Mouse (Mus musculus) C2C12 (cell line): ENCODE measurements around the gene Anks1b. TPM values are rescaled to one million over a fixed set of nuclear protein-coding genes. Genes with fewer than 3 reads are reported as not detected.

Experiments
- H3K27me3 ChIP-seq: one replicate; pipeline ENCODE4 v1.6.1; 2011; ENCODE audit not compliant: control insufficient read depth, insufficient read depth, insufficient read length
- H3K36me3 ChIP-seq: one replicate; pipeline ENCODE4 v1.6.1; 2011; ENCODE audit not compliant: control insufficient read depth, insufficient read depth
- H3K4me3 ChIP-seq: one replicate; pipeline ENCODE4 v1.5.1; 2011; ENCODE audit warnings: mild to moderate bottlenecking, control low read depth; ENCODE audit not compliant: poor library complexity, insufficient read depth, severe bottlenecking
- H3K79me2 ChIP-seq: one replicate; pipeline ENCODE4 v1.6.1; 2011; ENCODE audit not compliant: control insufficient read depth, insufficient read depth
- H3K79me3 ChIP-seq: one replicate; pipeline ENCODE4 v1.6.1; 2011; ENCODE audit warnings: low read depth, control low read depth
- H3ac ChIP-seq: one replicate; pipeline ENCODE3; 2011; ENCODE audit warnings: low read depth; ENCODE audit not compliant: control insufficient read depth, insufficient read length
- CEBPB ChIP-seq: IDR thresholded peaks from one replicate; pipeline ENCODE4 v1.6.1; 2011; ENCODE audit warnings: low read depth, mild to moderate bottlenecking, control low read depth, moderate library complexity
- CTCF ChIP-seq: IDR thresholded peaks from one replicate; pipeline ENCODE4 v1.5.1; 2011; ENCODE audit not compliant: control insufficient read depth, insufficient read depth, insufficient read length
- FOSL1 ChIP-seq: IDR thresholded peaks from one replicate; pipeline ENCODE4 v1.8.0; 2011; ENCODE audit warnings: mild to moderate bottlenecking, low read length; ENCODE audit not compliant: poor library complexity, insufficient read depth, severe bottlenecking
- MAX ChIP-seq: IDR thresholded peaks from one replicate; pipeline ENCODE4 v1.6.1; 2011; ENCODE audit warnings: mild to moderate bottlenecking, control low read depth
- MYOD1 ChIP-seq: IDR thresholded peaks from one replicate; pipeline ENCODE4 v1.6.1; 2011; ENCODE audit warnings: low read depth; ENCODE audit not compliant: control insufficient read depth, insufficient read length
- MYOG ChIP-seq: IDR thresholded peaks from one replicate; pipeline ENCODE4 v1.6.1; 2011; ENCODE audit not compliant: control insufficient read depth, insufficient read length; ENCODE audit errors: extremely low read depth
- USF1 ChIP-seq: IDR thresholded peaks from one replicate; pipeline ENCODE4 v1.6.1; 2011; ENCODE audit warnings: low read depth, mild to moderate bottlenecking, control low read depth, moderate library complexity
- polyA plus RNA-seq: library from polyadenylated mRNA; unstranded; fragments of >200 nt; fragmentation: generic; extraction: Trizol; gene quantifications from one replicate; pipeline ENCODE4 v1.2.1, GENCODE M21; 2012; ENCODE audit warnings: missing spikeins

The Anks1b gene
- polyA plus RNA-seq, 1 experiment, result 0.27 TPM

DNA sequence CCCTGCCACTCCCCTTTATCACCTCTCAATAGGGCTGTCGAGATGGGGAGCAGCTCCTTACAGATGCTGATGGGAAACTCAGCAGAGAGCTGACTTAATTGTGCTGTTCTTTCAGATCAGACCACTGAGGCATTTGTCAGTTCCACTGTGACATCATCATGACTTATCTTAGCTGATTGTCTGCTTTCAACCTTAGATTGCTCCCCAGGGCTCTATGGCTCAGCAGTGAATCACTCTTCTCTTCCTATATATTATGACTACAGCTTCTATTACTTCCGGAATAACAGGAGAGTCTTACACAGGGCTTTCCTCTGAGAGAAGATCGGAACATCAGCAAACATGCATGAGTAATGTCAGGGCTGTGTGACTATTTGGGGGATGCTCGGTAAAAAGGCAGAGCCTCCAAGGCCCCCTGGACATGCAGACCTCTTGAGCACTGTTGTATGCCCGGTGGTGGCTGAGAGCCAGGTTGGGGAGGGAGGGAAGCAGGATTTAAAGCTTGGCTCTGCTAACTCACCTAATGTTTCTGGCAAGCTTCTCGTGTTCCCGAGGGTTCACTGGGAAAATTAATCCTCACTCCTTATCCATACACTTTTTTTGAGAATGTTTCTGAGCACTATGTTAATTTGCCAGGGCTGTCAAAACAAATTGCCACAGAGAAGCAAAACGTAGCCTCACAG lies 936.7 kb downstream of the Anks1b start:
- no peak for TF ChIP-seq MAX
- TF ChIP-seq FOSL1, result peak; percentile 82
- TF ChIP-seq MYOG, result no peak
- TF ChIP-seq CTCF, result no peak
- no peak for TF ChIP-seq USF1
- TF ChIP-seq MYOD1, result peak; percentile 61
- Histone ChIP-seq H3ac (peak overlapping the region; percentile 18), H3K27me3 (peaks cover under 1% of the 10 kb centered on the region), H3K36me3 (no peaks in the 10 kb centered on the region), H3K79me2 (no peaks in the 10 kb centered on the region), H3K4me3 (no peak overlapping the region), H3K79me3 (no peaks in the 10 kb centered on the region)

DNA sequence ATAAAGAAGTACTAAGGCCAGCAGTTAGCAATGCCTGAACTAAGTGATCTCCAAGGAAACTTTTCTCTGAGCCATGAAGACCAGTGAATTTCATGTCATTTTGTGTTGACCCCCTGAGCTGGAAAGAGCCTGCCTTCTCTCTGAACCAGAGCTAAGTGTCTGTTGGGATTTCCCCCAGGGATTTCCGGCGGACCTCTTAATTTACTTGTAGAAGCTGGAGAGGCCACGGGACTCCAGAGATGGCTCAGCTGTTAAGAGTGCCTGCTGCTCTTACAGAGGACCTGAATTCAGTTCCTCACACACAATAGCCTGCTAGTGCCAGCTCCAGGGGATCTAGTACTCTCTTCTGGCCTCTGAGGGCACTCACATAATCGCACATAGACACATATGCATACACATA lies 938.1 kb downstream of the Anks1b start:
- H3ac ChIP-seq, result no peak overlapping the region
- H3K79me2 ChIP-seq, result no peaks in the 10 kb centered on the region
- TF ChIP-seq MYOD1 (no peak), CTCF (no peak), USF1 (no peak), MYOG (no peak), CEBPB (no peak), MAX (no peak), FOSL1 (no peak)
- no peak overlapping the region for H3K4me3 ChIP-seq
- peaks cover 14% of the 10 kb centered on the region for H3K27me3 ChIP-seq
- no peaks in the 10 kb centered on the region for H3K79me3 ChIP-seq
- no peaks in the 10 kb centered on the region for H3K36me3 ChIP-seq

DNA sequence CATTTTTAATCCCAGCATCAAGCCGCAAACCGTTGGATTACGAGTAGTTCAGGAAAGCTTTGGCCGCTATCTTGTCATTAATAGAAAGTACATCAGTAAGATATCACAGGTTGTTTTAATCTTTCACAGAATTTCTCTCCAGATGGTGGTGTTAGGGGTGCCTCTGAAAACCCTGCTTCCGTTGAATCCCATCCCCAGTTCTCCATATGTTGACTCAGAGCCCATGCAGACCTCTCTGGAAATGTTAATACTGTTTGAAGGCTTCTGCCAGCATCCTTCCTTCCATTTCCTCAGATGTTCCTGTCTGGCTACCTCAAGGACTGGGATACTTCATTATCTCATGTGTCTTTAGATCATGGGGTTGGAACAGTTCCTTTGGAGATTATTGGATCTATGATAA lies 940.0 kb downstream of the Anks1b start:
- TF ChIP-seq MAX, result no peak
- TF ChIP-seq MYOG, result no peak
- TF ChIP-seq MYOD1, result no peak
- no peak for TF ChIP-seq USF1
- TF ChIP-seq FOSL1, result no peak
- TF ChIP-seq CTCF, result no peak
- TF ChIP-seq CEBPB, result no peak
- no peaks in the 10 kb centered on the region for H3K79me3 ChIP-seq
- no peaks in the 10 kb centered on the region for H3K79me2 ChIP-seq
- peaks cover 33% of the 10 kb centered on the region for H3K27me3 ChIP-seq
- H3K36me3 ChIP-seq, result no peaks in the 10 kb centered on the region
- no peak overlapping the region for H3ac ChIP-seq
- no peak overlapping the region for H3K4me3 ChIP-seq

DNA sequence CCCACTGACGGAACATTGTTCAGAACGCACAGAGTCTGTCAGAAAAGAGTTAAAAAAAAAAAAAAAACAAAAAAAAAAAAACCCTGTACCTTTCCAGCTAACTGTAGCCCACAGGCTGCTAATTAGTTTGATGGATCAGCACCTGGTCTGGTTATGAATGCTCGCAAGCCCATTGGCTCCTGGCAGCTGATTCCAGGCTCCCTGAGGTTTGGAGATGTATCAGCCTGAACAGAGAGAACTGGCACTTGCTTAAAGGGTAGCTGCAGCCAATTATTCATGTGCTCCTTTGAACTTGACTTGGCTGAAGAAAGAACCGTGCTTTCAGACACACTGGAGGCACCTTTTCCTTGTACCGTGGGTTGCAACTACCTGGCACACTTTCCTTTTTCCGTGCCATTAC lies 941.1 kb downstream of the Anks1b start:
- no peaks in the 10 kb centered on the region for H3K36me3 ChIP-seq
- H3K79me3 ChIP-seq, result no peaks in the 10 kb centered on the region
- H3K79me2 ChIP-seq, result no peaks in the 10 kb centered on the region
- peaks cover 44% of the 10 kb centered on the region for H3K27me3 ChIP-seq
- no peak overlapping the region for H3ac ChIP-seq
- H3K4me3 ChIP-seq, result no peak overlapping the region
- TF ChIP-seq MYOD1 (no peak), CEBPB (no peak), CTCF (no peak), FOSL1 (no peak), MAX (no peak), MYOG (no peak), USF1 (no peak)

GRCm38 (mm10) chr10:90818246-90818937 lies 945.1 kb downstream of the Anks1b start:
- Histone ChIP-seq H3K4me3 (no peak overlapping the region), H3K27me3 (peaks cover 56% of the 10 kb centered on the region), H3K36me3 (no peaks in the 10 kb centered on the region), H3ac (no peak overlapping the region), H3K79me3 (no peaks in the 10 kb centered on the region), H3K79me2 (no peaks in the 10 kb centered on the region)
- TF ChIP-seq CEBPB (no peak), MAX (no peak), MYOD1 (no peak), CTCF (no peak), FOSL1 (no peak), MYOG (no peak)

DNA sequence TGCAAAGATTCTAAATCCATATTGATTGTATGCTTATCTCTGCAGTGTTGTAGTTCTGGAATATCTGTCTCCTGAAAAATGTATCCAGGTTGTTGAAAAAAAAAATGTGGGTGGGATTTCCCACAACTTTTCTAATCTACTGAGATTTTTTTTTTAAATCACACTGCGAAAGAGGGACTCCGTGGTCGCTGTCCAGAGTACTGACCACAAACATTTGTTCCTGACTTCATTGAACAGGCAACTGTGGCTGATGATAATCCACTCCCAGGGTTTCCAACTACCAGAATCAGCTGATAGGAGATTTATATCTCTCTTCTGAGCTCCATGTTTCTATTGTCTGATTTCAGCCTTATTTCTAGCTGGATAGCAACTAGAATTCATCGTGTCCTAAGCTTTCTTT lies 950.1 kb downstream of the Anks1b start:
- Histone ChIP-seq H3K27me3 (peaks cover 32% of the 10 kb centered on the region), H3ac (no peak overlapping the region), H3K36me3 (no peaks in the 10 kb centered on the region), H3K4me3 (no peak overlapping the region), H3K79me2 (no peaks in the 10 kb centered on the region), H3K79me3 (no peaks in the 10 kb centered on the region)
- TF ChIP-seq FOSL1 (no peak), USF1 (no peak), CEBPB (no peak), CTCF (no peak), MAX (no peak), MYOG (no peak), MYOD1 (no peak)
